Mouse (Mus musculus) G1E (cell line): ENCODE measurements at regions not wholly inside any gene's neighbourhood (a gene's known extent, or its start where the extent isn't known, plus 50 kb on each side); places are given as distances from the start of the nearest gene placed in this dataset.

Experiments used
- CTCF ChIP-seq: IDR thresholded peaks from 2 replicates; pipeline ENCODE4 v1.5.1; 2012; ENCODE audit warnings: low read depth, low read length, inconsistent platforms, mixed read lengths
- GATA1 ChIP-seq: IDR thresholded peaks from 2 replicates; pipeline ENCODE4 v1.6.1; 2012; ENCODE audit warnings: borderline replicate concordance, low read length, inconsistent platforms, mixed read lengths
- POLR2AphosphoS5 ChIP-seq: IDR thresholded peaks from 2 replicates; pipeline ENCODE4 v1.6.1; 2012; ENCODE audit warnings: low read depth, low read length, inconsistent platforms; ENCODE audit not compliant: insufficient replicate concordance

GRCm38 (mm10) chr6:84271441-84271840, 263.1 kb downstream of the Dysf start:
- no peak for TF ChIP-seq CTCF
- no peak for TF ChIP-seq POLR2AphosphoS5
- TF ChIP-seq GATA1: no peak
